Mouse (Mus musculus) kidney, postnatal 10 days (tissue): Measurements from ENCODE around the gene Slc25a42.
"Not testable (repeated sequence)": the region's sequence is repeated elsewhere in the genome, so short reads cannot be mapped to it uniquely, and the experiment has no call there.

Experiments used
- DNase-seq: peaks from one replicate; pipeline ENCODE4 v3.0.0; 2021; ENCODE audit warnings: mixed read lengths

The Slc25a42 gene

DNA sequence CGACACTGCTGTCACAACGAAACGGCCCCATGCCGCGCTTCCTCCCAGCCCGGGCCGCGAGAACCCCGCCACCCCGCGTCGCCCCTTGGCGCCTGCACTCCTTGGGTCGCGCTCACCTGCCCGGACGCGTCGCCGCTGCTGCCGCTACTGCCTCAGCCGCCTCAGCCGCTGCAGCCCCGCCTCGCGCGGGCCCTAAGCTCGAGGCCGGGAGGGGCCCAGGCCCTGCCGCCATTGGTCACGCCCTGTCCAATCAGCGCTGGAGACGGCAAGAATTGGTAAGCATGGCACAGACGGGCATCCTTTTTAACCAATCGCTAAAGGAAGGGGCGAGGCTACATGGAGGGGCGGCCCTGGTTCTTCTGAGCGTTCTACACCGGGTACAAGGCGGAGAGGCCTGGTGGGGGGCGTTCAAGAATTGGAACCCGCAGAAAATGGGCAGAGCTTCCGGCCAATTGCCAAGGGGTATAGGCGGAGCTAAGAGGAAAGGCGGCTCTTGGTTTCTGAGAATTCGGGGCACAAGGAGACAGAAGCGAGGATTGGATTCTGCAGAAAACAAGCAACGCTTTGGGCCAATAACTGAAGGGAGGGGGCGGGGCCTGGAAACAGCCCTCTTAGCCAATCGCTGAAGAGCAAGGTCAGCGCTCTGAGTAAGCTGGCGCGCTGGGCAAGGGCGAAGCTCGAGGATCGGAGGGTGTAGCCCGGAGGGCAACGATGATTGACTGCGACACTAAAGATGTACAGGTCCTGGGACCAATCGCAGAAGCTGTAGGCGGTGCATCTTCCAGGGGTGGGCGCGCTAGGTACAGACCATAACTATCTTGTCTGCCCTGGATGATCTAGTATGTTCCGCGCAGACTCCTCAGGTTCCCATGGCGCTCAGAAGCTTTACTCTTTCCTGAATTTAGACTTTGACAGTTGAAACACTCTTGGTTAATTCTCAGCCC is at the start of gene Slc25a42:
Gene Slc25a42 (minus strand): TSS at position 194 of the 944 bp plus-strand sequence.
- DNase-seq: peak; percentile 98

DNA sequence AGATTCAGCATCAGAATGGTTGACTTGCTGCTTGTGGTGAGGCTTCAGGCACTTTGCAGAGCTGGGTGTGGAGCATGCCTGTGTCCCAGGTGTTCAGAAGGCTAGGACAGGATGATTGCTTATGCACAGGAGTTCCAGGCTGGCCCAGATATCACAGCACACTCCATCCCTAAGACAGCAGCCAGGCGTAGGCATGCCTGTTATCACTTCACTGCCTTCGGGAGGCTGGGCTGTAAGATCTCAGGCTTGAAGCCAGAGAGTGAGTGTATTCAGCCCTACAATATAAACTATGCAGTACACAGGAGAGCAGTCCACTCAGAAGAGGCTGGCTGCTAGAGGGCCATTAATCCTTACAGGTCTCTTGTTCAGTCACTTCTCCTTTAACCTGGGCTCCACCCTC is 46.9 kb upstream of the Slc25a42 start:
- no peak for DNase-seq

DNA sequence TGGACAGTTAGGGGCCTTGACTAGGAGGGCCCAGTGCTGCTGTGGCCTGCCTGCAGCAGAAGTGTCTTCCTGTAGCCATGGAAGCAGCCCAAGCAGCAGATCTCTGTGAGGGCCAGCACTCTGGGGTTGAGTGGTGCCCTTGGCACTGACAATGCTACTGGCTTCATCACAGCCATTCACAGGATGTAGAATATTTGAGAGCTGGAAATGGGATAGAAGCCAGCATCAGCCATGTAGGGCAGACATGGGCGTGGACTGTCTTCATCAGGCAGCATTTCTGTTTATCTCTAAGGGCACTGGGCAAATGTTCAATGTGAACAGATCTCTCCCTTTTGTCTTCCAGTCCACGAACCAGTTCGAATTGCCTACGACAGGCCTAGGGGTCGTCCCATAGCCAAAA is 46.5 kb upstream of the Slc25a42 start:
- DNase-seq: no peak

DNA sequence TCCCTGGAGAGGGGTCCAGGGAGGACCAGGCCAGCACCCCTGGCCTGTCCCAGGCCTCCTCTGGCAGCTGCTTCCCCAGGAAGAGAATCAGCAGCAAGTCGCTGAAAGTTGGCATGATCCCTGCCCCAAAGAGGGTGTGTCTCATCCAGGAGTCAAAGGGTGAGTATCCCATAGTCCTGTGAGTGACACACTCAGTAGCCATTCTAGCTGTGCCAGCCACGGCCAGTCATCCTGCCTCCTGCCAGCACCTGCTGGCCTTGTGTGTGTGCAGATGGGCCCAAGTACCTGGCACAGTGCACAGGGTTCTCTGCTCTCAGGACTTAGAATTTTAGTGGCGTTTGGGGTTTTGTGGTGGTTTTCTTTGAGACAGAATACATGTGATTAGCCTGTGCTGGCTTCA is 45.4 kb upstream of the Slc25a42 start:
- no peak for DNase-seq

DNA sequence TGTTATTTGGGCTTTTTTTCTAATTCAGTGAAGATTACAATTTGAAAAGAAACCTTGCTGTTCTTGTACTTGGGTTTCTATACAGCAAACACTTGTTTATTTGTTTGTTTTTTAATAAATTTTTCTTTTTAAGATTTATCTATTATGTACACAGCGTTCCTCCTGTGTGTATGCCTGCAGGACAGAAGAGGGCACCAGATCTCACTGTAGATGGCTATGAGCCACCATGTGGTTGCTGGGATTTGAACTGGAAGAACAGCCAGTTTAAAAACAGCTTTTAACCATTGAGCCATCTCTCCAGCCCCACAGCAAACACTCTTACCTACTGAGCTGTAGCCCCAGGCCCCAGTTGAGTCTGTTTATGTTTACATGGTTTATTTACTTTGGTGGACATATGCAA is 42.5 kb upstream of the Slc25a42 start:
- DNase-seq: no peak

DNA sequence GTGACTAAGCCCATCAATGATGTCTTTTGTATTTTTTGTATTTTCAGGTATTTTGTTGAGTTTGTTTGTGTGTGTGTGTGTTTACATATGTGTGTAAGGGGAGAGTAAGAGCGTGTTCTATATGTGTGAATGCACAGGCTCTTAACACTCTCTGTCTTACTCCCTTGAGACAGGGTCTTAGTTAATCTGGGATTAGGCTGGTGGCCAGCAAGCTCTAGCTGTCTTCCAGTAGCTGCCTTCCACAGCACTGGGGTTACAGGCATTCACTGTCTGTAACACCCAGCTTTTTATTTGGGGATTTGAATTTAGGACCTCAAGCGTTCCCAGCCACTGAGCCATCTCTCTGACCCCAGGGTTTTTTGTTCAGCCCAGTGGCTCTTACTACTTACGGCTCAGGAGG is 35.7 kb upstream of the Slc25a42 start:
- no peak for DNase-seq

DNA sequence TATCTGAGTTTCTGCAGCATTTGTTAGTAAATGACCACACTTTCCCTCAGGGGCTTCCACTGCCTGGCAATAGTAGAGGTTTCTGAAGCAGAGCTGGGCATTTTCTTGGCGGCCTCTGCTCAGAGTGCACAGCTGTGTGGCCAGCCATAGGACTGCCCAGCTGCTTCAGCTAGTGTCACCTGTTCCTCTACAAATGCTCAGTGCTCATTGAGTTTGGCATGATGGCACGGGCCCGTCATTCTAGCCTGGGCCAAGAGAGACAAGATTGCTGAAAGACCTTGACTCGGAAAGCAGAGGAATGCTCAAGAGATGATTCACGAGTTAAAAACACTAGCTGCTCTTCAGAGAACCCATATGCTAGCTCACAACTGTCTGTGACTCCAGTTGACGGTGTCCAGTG is 34.5 kb upstream of the Slc25a42 start:
- no peak for DNase-seq

DNA sequence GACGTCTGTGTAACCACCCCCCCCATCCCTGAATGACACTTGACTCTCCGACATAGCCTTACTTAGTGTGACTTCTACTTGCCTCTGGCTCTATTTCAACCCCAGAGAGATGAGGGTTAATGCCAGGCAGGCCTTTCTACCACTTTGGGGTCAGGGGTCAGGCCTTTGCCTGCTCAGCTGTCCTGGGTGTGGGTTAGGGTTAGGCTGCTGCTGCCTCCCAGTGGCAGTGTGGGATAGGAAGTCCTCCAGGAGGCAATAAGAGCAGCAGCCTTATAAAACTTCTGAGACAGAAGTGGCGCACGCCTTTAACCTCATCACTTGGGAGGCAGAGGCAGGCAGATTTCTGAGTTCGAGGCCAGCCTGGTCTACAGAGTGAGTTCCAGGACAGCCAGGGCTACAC is 28.5 kb upstream of the Slc25a42 start:
- DNase-seq: no peak

DNA sequence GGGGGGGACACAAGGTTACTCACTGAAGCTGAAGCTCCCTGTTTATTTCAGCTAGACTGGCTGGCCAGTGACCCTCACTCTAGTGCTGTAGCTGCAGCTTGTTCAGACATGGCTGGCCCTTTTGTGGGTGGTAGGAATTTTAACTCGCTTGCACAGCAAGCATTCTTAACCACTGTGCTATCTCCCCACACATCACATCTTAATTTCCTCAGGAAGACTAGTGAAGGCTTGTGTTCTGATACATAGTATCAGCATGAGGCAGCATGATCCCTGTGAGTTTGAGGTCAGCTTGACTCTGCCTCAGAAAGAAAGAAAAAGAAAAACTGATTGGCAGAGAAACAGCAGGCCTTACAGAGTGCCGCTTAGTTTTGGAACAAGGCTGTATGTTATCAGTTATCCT is 25.7 kb upstream of the Slc25a42 start:
- no peak for DNase-seq

DNA sequence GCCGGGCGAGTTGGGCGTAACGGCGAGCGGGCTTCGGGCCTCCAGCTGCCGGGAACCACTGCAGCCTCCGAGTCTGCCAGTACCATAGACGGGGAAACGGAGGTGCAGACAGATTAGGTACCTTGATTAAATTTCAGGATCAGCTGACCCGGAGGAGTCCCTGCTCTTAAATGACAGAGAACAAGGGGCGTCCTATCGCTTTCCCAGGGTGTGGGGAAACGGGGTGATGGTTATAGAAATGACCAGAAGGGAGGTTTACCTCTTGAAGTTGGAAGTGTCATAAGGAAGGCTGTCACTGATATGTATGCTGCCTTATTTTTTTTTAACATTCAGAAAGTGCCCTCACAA is 22.6 kb upstream of the Slc25a42 start:
- no peak for DNase-seq

DNA sequence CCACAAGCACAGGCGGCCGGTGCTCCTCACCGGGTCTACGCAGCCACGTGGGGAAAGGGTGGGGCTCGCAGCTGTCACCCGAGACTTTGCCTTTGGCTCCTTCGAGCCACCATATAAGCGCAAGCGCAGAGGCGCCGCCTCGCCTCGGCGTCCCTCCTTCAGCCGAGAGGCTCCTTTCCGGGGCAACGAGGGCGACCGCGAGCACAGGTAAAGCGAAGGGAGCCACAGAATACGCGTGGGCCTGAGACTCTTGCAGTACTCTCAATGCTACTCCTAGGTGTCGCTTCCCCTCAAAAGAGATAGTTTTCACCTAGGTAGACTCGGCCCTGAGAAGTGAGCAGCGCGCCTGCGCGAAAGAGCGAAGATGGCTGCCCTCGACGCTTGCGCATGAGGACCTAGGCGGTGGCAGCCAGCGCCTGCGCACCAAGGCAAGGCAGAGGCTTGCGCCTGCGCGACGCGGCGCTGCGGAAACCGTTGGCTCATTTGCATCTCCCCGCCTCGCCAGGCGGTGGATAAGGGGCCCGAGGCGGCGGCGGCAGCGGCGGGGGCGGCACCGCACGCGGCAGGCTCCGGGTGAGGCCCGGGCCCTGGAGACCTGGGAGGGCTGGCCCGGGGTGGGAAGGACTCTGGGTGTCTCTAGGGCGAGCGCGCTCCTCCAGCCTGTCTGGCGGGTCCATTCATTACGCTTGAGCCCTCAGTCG is 22.1 kb upstream of the Slc25a42 start, which contains the start of the genes Sugp2 and Armc6:
Gene Sugp2 (plus strand): TSS at position 147 of the 701 bp plus-strand sequence.
Gene Armc6 (minus strand): TSS at position 387 of the 701 bp plus-strand sequence.
- peak; percentile 97 for DNase-seq

DNA sequence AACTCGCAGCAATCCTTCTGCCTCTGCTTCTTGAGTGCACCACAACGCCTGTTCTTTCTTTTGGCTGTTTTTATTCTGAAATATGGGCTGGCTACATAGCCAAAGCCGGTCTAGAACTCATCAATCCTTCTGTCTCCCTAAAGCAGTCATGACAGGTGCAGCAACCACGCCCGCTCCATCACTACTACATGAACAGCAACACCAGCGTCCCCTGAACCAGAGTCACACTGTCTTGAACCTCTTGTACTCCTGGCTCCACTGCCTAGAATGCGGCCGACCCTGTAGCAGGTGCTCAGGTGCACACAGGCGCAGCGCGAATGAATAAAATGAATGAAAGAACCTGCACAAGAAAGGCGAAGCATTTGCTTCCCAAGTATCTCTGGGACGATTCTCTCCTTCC is 21.5 kb upstream of the Slc25a42 start:
- DNase-seq: no peak

DNA sequence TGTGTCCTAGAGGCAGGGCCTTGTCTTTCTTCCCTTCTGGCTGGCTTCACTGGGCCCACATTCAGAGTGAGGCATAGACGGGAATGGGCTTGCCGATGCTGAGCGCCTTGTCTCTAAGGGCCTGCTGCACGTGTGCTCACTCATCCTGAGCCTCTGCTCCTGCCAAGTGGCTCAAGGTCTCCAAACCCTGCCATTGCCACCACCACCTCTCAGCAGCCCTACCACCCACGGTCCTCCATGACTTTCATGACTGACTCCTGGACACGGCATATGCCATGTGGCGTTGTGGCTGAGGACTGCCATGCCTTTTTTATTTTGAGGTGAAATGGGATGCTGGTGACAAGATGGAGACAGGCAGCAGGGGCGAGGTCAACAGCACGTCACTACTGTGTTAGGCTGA is 18.7 kb upstream of the Slc25a42 start:
- DNase-seq: no peak

DNA sequence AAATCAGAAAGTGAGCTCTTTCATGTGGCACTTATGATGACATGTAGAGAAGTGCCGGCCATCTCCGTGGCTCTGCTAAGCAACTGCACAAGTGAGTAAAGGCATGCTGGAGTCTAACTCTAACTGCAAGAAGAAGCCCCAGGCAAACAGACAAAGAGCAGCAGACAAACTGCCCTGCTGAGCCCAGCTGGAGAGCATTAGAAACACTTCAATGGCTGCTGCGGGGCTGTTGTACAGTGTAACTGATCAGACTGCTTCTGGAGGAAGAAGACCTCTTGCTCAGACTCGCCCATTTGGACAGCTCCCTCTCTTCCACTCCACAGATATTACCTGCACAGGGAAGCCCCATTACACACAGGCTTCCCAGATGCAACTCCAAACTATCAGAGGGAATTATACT is 15.9 kb upstream of the Slc25a42 start:
- DNase-seq: no peak

DNA sequence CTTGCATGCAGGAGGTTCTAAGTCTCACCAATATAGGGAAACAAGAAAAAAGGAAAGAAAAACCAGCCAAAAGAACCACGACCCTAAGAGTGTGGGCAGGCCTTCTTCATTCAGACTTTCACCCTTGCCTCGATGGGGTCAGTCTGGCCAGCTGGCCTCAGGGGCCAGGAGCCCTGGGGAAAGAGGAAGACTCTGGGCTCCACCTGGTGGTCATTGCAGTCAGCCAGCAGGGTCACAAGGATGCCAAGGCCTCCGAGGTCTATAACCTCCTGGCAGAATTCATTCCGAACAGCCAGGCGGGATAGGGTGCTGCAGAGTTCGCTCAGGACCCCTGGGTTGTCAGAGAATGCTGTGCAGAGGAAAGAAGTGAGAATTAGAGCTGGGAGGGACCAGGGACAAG is 11.2 kb upstream of the Slc25a42 start:
- DNase-seq: peak; percentile 81

DNA sequence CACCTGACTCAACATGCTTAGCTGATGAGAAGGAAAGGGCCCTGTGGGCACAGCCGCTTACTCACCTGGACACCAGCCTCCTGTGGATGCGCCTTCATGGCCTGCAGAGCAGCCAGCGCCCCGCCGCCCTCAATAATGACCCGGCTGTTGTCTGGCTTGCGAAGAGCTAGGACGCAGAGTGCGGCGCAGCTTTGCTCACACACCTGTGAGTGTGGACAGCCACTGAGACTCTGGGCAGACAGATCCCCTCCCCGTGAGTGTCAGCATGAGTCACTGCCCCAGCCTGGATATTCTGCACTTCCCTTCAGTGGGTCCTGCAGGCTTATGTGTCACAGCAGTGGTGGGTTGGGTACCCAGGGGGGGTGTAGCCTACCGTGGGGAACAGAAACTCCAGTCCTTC is 9.9 kb upstream of the Slc25a42 start:
- no peak for DNase-seq

DNA sequence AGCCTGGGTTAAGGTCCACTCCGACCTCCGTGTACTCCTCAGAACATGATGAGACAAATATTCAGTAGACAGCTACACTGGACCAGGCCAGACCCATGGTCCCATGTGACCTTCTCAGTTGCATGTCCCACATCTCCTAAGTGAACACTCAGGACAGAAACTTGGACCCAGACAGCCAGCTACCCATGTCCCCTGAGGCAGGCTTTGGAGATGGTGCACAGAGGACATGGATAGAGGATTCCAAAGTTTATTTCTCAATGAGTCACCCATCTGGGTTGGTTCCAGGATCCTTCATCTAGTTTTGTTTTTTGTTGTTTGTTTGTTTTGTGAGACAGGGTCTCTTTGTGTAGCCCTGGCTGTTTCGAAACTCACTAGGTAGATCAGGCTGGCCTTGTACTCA is 8.8 kb upstream of the Slc25a42 start:
- DNase-seq: no peak

DNA sequence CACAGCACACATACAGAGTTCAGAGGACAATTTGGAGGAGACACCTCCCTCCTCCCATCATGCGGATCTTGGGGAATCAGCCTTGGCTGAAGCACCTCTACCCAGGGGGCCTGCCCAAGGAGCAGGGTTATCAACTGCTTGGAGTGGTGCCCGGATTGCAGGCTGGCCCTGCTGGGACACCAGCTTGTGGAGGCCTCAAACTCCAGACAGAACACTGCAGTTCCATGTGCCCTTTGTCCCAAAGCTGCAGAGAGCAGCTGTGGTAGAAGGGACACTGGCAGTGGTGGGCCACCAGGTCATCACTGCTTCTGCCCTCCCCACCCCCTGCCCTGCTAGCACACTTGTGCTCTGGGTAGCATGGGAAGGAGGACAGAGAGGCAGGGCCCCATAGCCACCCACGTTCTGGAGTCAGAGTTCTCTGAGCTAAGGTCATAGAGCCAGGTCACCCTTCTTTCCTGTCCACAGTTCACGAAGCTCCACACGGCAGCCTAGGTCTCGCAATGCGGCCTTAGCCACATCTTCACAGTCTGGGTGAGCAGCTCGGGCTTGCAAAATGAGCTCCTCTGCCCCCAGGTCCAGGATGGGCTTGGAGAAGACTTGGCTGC is 8.2 kb upstream of the Slc25a42 start:
- peak; percentile 71 for DNase-seq

DNA sequence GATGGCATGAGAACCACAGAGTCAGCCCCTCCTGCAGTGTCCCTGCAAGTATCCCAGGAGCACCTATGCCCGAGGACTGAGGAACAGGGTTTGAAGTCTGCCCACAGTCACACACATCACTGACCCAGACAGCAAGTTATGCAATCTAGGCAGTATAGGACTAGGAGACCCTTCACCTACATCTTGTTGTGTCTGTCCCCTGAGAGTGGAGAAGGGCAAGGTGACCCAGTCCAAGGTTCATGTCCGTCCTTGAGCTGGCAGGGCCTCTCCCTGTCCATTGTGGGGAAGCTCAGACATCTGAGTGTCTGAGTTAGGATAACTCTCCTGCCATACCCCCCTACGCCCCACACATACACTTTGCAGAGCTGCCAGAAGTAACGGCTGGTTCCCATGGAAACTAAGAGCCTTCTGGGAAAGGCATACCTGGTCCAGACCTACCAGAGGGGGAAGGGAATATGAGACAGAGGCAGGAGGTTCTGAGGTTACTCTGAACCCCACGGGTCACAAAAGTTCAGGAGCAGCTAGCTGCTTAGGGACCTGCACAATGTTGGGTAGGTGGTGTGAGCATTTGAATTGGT is 7.1 kb upstream of the Slc25a42 start:
- peak; percentile 42 for DNase-seq

DNA sequence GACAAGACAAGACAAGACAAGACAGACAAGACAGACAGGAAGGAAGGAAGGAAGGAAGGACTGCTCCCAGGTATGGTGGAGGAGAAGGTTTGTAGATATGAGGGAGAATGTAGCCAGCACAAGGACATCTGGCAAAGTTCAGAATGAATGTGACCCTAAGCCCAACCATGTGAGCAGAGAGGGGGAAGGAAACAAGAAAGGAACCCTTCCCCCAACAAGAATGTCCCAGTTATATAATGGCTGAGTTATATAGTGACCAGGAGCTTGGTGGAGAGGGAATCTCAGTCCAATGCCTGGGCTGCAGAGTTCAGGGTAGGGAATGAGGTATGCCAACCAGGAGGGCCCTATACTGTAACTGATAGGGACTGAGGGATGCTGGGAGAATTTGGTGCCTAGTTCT is 5.3 kb upstream of the Slc25a42 start:
- no peak for DNase-seq

DNA sequence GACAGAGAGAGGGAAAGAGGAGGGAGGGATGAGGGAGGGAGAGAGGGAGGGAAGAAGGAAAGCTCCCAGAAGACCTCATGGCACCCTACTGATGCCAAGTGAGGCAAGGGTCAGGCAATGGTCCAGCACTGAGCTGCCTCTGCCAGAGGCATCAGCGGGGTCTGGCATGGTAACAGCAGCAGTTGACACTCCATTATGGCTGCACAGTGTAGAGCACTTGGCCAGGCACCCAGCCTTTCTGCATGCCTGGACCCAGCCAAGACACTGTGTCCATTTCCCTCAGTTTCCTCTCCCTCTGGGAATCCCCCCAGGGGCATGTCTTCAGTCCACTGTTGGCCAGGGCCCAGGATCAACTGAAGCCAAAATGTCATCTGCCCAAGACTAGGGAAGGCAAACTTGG is 4.5 kb upstream of the Slc25a42 start:
- DNase-seq: peak; percentile 74

DNA sequence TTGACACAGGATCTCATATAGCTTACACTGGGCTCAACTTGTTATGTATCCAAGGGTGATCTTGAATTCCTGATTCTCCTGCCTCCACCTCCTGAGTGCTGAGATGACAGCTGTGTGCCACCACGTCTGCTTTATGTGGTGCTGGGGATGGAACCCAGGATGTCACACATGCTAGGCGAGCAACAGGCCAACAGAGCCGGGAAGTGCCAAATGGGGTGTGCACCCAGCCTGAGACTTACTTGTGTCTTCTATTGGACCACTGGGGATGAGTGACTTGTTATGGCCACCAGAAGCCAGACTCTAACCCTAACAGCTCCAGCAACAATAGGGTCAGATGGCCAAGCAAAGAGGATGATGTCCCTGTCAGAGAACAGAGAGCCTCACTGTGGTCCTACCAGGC is 4.1 kb upstream of the Slc25a42 start:
- DNase-seq: not testable (repeated sequence)

DNA sequence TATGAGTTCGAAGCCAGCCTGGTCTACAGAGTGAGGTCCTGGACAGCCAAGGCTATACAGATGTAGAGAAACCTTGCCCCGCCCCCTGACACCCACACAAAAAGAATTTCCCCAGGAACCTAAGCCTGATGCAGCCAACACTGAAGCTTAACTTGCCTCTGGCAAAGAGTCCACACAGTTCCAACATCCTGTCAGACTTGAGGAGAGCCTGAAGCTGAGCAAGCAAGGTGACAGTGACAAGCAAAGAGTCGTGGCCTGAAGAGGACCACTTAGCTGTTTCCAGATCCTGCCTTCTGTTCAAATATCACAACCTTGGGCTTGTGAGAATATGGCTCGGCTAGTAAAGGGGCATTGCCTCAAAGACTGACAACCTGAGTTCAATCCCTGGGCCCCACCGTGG is 3.0 kb upstream of the Slc25a42 start:
- no peak for DNase-seq
